Mouse (Mus musculus) embryo, embryonic 10.5 days (tissue): ENCODE data around the gene Ppp1r27.
"Not testable (repeated sequence)": the region's sequence is repeated elsewhere in the genome, so short reads cannot be mapped to it uniquely, and the experiment has no call there.

ENCODE experiments used
- DNase-seq: peaks from one replicate; pipeline ENCODE4 v3.0.0-alpha.2; 2015; ENCODE audit warnings: low spot score

The Ppp1r27 gene

DNA sequence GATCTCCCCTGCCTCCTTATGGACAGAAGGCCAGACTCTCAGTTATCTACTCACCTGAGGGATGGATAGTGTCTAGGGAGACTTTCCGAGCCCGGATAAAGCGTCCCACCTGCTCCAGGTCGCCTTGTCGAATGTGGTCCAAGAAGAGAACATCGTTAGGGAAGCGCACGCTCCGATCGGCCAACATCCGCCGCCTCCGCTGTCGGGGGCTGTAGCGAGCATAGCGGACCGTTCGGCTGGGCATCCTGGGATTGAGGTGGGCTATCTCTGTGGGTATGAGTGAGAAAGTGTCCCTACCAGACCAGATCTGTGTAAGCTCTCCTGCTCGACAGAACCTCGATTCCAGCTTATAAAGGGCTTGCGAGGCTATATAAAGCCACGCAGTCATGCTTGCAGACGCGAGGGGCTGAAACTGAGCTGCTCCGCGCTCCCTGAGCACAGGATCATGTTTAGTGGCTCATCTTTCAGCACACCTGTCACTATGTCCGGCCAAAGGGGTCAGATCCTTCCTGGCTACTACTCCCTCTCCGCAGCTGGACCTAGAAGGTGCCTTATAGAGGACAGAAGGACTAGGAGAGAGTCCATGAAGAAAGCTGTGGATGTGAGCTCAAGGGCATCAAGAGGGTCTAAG, at the start of gene Ppp1r27:
Gene Ppp1r27, minus strand, starts transcription at position 323 of the 631 bp plus-strand sequence.
- no peak for DNase-seq

DNA sequence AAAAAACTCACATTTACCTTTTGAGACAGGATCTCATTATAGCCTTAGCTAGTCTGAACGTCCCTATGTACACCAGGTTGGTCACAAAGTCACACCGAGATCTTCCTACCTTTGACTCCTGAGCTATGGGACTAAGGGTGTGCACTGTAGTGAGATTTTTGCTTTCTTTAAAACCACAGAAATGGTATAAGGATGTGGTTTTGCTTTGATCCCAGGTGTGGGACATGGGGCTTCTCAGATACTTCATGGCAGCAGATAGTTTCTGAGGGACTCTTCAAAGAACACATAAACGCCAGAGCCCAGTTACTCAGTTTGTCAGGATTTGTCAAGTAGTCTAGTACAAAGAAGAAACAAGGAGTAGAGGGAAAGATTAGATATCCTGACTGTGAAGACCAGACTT, 49.8 kb upstream of the Ppp1r27 start:
- no peak for DNase-seq

DNA sequence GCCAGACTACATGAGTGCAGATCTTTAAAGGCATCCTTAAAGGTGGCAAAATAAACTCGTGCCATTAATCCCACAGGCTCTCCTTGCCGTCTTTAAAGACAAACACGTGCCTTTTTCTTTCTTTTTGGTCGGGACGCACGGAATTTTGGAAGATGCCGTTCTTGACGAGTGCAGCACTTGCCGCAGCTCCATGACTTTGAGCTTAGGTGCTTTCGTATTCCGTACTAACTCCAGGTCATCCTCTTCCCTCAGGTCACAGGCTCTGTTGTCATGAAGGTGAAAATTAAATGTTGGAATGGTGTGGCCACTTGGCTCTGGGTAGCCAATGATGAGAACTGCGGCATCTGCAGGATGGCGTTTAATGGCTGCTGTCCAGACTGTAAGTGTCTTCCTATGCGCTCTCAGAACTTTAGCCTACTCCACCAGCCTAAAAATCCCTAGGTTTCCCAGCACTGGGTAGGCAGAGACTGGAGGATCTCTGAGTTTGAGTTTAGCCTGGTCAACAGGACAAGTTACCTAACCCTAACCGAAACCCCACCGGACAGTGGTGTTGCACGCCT, 48.1 kb upstream of the Ppp1r27 start:
- peak; percentile 22 for DNase-seq

DNA sequence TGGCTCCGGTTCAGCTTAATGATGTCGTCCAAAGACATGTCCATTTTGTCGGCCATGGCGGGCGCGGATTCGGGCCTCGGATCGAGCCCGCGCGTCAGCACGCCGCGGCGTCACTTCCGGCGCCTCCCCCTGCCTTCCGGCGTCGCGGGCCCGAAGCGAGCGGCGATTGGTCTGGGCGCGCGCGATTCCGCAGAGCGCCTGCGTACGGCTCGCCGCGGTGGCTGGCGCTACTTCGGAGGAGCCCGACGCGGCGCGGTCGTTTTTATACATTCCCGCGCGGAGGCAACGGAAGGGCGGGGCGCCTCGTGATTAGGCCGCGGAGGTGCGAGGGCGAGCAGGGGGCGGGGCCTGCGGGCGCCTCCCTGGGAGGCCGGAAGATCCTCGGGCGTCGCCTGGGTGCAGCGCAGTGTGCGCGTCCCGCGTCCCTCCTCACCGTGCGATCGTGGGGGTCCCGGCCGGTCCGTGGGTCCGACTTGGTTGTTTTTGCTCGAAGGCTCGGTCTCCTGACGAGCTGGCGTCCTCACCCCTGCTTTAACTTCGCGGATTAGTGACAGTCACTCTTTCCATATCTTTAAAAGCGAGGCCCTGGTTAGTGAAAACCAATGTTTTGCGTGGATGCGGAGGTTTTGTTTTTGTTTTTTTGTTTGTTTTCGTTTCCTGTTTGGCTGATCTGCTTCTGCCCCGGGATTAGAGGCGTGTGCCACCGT, 47.5 kb upstream of the Ppp1r27 start, which contains the start of the genes Alyref and Anapc11:
Gene Alyref, minus strand, starts transcription at position 83 of the 707 bp plus-strand sequence.
Gene Anapc11, plus strand, starts transcription at position 139 of the 707 bp plus-strand sequence.
- peak; percentile 97 for DNase-seq

DNA sequence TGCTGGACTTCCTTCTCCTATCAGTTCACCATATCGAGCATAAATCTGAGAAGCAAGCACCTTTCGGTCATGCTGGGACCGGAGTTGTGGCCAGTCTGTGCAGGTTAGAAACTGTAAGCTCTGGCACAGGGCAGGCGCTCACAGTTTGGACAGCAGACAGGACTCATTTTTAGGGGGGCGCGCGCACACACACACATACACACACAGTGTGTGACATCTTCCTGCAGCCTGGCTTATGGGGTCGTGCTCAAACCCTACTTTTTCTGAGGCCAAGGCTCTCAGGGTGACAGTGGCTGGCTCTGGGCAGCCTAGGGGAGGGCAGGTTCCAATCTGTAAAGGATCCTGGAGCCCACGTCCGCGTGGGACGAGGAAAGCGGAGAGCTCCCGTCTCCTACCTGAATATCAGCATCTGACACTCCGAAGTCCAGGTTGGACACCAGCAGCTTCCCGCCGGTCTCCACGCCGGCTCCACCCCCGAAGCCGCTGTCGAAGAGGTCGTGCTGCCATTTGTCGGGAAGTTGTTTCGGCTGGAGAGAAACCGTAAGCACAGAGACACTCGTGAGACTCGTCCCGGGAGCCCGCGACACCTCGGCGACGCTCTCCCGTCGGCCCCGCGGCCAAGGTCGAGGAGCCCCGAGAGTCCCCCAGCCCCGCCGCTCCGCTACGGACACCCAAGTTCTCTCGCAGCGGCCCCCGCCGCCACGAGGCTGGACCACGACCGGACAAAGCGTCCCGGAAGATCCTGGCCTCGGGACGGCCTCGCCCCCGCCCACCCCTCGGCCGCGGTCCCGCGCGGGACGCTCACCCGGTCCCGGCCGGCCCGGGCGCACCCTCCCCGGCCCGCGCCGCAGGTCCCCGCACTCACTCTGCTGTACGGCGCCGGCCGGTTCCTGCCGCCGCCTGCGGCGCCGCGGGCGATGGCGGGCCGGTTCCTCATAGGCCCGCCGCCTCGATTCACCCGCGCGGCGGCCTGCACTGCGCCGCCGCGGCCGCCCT, 46.6 kb upstream of the Ppp1r27 start:
- peak; percentile 34 for DNase-seq

DNA sequence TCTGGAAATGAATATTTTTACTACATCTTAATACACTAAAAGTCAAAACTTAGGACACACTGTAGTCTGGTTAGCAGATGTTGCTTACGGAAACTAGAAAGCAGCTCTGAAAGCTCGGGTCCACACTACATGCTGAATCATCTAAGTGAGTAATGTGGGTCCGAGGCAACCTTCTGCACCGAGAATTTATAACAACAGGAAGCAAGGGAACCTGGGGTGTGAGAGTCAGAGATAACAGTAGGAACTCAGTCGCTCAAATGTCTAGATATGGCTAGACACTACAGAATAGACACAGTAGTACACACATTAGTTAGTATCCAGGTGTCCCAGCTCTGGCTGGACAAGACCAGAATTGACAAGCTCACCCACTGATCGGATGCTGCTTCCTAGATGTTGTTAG, 37.6 kb upstream of the Ppp1r27 start:
- DNase-seq = no peak

DNA sequence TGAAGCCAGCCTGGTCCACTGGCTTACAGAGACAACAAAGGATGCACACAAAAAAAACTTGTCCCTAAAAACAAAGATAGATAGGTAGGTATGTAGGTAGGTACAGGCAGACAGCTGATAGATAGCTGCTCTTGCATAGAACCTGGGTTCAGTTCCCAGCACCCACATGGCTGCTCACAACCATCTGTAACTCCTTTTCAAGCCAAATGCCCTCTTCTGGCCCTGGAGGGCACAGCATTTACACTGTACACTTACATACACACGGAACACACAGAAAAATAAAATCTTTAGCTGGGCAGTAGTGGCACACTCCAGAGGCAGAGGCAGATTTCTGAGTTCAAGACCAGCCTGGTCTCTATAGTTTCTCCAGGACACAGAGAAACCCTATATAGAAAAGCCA, 33.0 kb upstream of the Ppp1r27 start:
- no peak for DNase-seq

DNA sequence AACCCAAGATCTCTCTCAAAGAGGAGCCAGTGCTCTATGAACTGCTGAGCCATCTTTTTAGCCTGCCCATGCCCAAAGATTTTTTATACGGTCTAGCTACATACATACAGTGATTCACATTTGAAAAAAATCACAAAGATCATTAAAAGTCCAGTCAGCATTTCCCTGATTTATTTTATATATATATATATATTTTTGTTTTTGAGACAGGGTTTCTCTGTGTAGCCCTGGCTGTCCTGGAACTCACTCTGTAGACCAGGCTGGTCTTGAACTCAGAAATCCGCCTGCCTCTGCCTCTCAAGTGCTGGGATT, 32.0 kb upstream of the Ppp1r27 start:
- not testable (repeated sequence) for DNase-seq

DNA sequence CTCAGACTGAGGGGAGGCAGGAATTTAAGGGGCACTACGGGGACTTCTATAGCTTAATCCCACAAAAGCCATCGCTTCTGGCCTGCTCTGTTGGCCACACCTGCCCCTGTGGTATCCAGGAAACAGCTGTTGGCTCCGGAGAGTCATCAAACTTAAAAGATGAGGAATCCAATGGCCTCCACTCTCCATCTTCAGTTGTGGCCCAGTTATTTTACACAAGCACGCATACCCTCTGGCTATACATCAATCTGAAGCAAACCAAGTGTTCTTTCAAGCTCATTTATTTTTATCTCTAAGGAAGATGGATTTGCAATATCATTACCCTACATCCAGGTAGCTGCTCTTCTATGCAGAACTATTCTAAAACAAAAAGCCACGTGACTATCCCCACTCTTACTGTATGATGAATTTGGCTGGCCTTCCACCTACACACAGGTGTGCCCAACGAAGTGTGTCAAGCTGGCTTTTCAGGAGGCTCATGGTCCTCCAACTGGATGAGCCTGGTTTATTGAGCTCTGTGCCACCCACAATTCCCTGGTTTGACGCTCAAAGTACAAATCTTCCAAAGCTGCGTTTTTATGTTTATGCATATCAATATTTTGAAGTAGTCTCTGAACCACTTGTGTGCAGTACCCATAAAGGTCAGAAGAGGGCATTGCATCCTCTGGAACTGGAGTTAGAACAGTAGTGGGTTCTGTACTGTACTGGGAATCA, 31.5 kb upstream of the Ppp1r27 start:
- peak; percentile 63 for DNase-seq

DNA sequence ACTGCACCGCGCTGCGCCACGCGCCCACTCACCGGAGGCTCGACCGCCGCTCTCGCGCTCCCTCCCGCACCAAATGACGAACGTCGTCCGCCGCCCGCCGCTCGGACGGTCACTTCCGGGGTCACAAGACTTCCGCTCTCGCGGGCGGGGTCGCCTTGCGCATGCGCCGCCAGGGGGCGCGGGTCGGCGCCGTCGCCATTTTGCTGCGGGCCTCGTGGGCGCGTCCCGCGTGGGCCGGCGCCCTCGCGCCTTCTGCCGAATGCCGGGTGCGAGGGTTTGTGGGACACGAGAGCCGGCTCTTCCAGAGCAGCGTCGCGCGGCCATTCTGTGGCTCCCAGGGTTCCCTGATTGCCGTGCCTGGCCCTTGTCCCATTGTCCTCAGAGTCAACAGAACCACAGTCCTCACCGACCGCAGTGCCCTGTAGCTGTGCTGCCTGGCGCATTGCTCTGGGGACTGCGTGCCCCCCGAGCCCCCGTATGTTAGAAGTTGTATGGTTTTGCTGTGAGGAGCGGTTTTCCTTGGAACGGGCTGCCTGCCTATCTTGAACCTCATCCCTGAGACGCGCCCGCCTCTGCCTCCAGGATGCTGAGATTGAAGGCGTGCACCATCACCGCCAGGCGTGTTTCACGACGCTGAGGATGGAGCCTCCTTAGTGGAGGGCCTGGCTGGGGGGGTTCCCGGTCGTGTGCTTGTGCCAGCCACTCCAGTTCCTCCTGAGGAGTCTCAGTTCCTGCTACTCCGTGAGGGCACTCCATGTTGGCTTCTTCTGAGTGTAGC, 30.7 kb upstream of the Ppp1r27 start, which contains the start of gene Arhgdia:
Gene Arhgdia, minus strand, starts transcription at position 135 of the 778 bp plus-strand sequence.
- DNase-seq = peak; percentile 88

DNA sequence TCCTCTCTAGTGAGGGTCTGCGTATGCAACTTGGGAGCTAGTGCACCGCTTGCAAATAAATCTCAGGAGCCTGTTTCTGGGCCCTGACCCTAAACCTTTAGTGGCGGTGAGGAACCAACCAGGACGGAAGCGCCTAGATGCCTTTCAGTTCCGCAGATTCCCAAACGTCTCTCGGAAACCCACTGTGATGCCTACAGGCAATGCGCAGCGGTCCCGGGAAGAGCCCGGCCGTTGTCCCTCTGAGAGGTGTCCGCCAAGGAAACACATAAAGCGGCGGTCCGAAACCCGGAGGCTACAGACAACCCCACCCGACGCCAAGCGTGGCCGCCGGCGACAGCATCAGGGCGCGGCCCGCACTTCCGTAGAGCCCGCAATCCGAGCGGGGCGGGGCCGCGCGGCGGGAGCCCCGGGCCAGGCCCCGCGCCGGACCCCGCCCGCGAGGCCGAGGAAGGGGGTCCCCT, 30.0 kb upstream of the Ppp1r27 start:
- DNase-seq = peak; percentile 47

DNA sequence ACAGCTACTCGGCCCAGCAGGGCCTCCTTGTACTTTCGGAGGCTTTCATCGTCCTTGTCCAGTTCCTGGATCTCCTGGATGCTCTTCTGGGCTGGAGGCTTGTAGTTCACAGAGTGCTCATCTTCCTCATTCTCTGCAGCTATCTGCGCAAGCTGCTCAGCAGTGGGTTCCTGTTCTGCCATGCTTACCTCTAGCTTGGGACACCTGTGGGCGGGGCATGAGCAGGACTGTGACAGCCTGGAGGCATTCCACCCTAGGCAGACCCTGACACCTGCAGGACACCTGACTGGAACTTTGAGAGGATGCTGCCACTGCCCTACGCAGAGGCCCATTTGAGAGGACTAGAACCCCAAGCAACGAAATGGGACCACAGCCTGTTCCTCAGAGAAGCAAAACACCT, 29.3 kb upstream of the Ppp1r27 start:
- no peak for DNase-seq

DNA sequence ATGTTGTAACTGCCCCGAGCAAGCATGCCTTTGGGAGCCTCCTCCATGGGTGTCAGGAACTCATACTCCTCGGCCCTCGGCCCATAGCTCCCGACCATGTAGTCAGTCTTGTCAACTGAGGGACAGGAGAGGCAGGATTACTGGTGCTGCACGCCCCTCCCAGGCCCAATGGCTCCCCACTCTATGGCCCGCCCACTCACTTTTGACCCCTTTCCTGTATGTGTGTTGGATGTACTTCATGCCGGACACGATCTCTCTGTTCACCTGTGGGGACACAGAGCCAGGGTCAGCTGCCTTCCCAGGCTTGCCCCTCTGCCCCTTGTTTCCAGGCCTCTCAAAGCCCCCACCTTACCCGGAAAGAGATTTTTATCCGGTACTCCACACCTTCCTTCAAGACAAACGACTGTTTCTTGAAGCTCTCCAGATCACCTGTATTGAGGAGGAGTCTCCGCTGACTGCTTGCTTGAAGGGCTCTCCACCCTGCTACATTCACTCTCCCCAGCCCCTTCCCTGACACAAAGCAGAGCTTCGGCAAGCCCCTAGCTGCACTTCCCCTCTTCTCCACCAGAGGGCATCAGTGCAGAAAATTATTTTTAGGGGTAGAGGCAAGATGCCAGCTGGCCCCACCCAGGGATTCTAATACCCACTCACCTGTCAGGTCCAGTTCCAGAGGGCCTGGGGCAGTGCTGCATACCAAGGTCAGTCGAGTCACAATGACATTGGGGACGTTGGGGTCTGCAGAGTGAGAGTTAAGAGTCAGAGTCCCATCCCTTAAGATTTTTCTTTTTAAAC, 28.6 kb upstream of the Ppp1r27 start:
- peak; percentile 92 for DNase-seq

DNA sequence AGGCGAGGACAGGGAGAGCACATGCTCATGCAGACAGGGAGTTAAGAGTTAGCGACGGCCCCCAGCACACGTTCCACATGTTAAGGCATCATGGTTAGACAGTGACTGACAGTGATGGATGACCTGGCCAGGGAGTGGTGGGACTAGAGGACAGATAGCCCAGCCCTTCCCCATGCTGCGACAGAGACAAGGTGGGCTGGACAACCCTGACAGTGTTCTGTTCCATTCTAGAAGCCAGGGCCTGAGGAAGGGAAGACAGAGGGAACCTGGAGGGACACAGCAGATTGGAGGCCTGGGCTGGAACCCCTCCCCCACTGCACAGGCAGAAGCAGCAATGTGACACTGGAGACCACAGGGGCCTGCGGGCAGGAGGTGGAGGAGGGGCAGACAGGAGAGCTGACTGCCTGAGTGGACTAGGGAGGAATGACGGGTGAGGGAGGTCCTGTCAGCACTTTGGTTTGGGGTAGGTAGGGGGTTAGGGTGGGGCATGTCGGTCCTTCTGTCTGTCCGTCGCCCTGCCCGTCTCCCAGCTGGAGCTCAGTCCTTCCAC, 27.8 kb upstream of the Ppp1r27 start:
- no peak for DNase-seq

DNA sequence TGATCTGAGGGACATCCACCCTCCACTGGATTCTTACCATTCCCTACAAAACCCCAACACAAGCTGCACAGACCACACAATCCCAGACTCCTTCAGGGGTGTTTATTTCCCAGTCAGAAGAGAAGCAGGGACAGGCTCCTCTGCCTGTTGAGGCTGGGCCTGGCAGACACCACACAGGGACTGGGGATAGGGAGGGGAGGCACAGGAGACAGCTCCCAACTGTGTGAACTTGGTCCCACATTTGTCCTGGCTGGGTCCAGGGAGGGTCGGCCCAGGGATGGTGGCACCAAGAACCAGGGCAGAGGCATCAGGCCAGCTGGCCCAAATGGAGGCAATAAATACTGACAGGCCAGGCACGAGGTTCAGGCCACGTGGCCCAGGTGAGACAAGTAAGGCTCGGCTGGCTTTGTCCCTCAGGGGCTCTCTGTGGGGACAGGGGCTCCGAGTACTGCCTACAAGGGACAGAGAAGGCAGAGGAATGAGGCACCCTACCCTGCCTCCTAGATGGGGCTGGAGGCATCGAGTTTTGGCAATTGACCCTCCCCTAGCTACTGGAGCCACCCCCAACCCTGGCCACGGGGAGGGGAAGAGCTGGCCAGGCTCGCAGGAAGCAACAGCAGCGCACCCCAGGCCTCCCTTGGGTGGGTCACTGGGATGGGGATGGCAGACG, 27.2 kb upstream of the Ppp1r27 start:
- DNase-seq = no peak

DNA sequence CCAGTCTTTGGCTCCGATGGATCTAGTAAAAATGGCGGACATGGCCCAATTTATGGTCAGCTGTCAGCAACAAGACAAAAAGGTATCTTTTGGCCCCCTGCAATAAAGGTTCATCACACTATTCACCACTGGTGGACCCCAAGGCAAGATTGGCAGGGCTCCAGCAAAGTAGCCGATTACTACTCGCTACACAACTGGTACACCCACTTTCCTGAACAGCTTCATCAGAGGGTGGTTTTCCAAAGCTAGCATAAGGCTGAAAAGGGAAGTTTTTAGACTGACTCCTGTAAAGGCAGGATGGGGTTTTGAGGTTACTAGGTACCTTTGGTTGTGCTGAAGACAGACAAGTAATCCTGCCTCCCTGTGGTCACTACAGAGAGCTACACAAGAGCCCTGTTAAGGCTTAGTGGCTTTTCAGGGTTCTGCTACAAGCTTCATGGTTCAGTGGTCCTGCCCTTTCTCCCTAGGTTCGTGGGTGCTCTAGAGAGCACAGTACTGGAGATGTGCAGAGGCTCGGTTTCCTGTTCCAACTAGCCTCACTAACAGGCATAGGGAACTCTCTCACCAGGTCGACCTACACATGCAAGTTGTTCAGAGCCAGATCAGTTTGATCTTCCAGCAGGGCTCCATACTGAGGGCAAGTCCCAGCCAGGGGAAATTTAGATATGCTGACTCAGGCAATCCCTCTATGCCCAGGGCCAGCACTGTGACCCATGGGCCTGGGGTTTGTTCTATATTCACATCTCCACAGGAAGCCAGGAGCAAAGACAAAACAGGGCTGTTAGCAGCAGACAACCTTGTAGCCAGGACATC, 26.5 kb upstream of the Ppp1r27 start:
- DNase-seq = peak; percentile 35

DNA sequence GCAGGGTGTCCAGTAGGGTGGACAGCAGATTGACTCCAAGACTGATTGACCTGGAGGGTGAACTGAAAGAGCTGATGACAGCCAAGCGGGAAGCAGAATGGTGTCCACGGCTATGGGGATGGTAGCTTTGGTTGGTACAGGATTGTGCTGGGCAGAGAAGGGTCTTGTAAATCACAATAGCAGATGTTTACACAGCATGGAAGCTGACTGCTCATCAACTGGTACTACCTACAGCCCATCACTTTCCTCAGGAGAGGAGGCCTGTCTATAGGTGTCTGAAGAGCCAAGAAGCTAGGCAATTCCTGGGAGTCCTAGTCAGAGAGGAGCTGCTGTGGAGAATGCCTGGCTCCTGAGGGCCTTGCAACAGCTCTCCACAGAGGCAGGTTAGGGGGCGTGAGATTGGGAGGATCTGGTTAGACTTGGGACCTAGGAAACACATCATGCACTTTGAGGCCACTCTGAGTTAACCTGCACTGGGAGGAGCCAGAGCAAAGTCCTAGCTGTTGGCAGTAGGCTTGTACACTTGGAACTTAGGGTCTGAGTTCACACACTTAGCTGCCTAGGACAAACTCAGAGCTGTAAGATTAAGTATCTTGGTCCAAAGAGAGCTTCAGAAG, 25.5 kb upstream of the Ppp1r27 start:
- no peak for DNase-seq

DNA sequence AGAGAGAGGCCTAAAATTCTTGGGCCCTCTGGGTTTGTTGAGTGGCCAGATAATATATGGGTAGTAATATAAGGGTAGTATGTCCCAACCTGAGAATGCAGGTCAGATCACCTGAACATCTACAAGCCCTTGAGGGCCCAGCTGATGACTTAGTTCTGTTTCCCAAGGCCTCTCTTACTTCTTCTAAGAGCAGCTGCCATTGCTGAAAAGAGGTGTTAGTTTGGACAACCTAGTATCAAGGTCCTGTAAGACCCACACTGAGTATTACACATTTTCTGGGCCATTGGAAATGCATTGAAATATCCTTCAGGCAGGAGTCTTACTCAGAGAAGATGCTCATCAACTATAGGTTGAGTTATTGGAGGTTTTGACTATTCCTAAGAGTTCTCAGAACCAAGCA, 25.0 kb upstream of the Ppp1r27 start:
- no peak for DNase-seq
